Mouse (Mus musculus) CD8-positive naive resting alpha-beta T cell, adult 2 months (primary cell): ENCODE measurements at regions not wholly inside any gene's neighbourhood (a gene's known extent, or its start where the extent isn't known, plus 50 kb on each side); places are given as distances from the start of the nearest gene placed in this dataset.

ENCODE experiments used
- DNase-seq, 2 experiments: peaks; one replicate each; pipeline ENCODE4 v3.0.0; 2022; ENCODE audit warnings: low read depth in 2 of 2, low spot score in 2 of 2

GRCm38 (mm10) chr13:83988517-83988916 is 233.6 kb upstream of the Tmem161b start:
- DNase-seq: no peak

- DNase-seq: no peak
Observed at GRCm38 (mm10) chr13:83997599-83998369, 224.3 kb upstream of the Tmem161b start.

GRCm38 (mm10) chr13:84021771-84022170 is 200.3 kb upstream of the Tmem161b start:
- no peak for DNase-seq

- no peak for DNase-seq
Observed at GRCm38 (mm10) chr13:84023021-84023420, 199.1 kb upstream of the Tmem161b start.

- DNase-seq: no peak
Observed at GRCm38 (mm10) chr13:84023637-84024036, 198.5 kb upstream of the Tmem161b start.

- no peak for DNase-seq
Observed at GRCm38 (mm10) chr13:84025348-84025747, 196.7 kb upstream of the Tmem161b start.

- DNase-seq: no peak
Observed at GRCm38 (mm10) chr13:84047736-84048135, 174.4 kb upstream of the Tmem161b start.

GRCm38 (mm10) chr13:84052221-84052620 is 169.9 kb upstream of the Tmem161b start:
- no peak for DNase-seq

GRCm38 (mm10) chr13:84054956-84055355 is 167.1 kb upstream of the Tmem161b start:
- no peak for DNase-seq

- DNase-seq: no peak
Observed at GRCm38 (mm10) chr13:84055576-84055975, 166.5 kb upstream of the Tmem161b start.

GRCm38 (mm10) chr13:84056451-84056850 is 165.6 kb upstream of the Tmem161b start:
- DNase-seq: no peak

GRCm38 (mm10) chr13:84056998-84057397 is 165.1 kb upstream of the Tmem161b start:
- no peak for DNase-seq

- no peak for DNase-seq
Observed at GRCm38 (mm10) chr13:84057456-84057855, 164.6 kb upstream of the Tmem161b start.

GRCm38 (mm10) chr13:84058251-84058650 is 163.8 kb upstream of the Tmem161b start:
- no peak for DNase-seq

GRCm38 (mm10) chr13:84059031-84059651 is 163.0 kb upstream of the Tmem161b start:
- DNase-seq: no peak

GRCm38 (mm10) chr13:84059661-84060452 is 162.2 kb upstream of the Tmem161b start:
- DNase-seq: no peak

- no peak for DNase-seq
Observed at GRCm38 (mm10) chr13:84060453-84060834, 161.7 kb upstream of the Tmem161b start.

- DNase-seq: no peak
Observed at GRCm38 (mm10) chr13:84060906-84061305, 161.2 kb upstream of the Tmem161b start.

- DNase-seq: no peak
Observed at GRCm38 (mm10) chr13:84061820-84062480, 160.1 kb upstream of the Tmem161b start.

- no peak for DNase-seq
Observed at GRCm38 (mm10) chr13:84062616-84063015, 159.5 kb upstream of the Tmem161b start.

GRCm38 (mm10) chr13:84063406-84063805 is 158.7 kb upstream of the Tmem161b start:
- DNase-seq: no peak
